ENCODE assay signal across 30 mouse cellular contexts in the genomic region with DNA sequence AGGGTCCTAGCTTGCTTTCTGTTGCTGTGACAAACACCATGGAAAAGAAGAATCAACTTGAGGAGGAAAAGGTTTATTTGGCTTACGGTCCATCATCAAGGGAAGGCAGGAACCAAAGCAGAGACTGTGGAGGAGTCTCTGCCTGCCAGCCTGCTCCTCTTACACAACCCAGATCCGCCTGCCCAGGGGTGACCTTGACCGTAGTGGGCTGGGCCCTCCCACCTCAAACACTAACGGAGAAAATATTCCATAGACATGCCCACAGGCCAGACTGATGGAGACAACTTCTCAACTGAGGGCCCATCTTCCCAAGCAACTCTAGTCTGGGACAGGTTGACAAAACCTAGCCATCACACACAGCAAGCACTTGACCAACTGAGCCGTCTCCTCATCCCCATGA. TPM values are rescaled to one million over a fixed set of nuclear protein-coding genes. Genes with fewer than 3 reads are reported as not detected.
"Had no signal": no experiment of that assay in that cellular context is flagged by ENCODE, and none has a peak within 500 bp of the region (broad histone marks: within the 10 kb centered on the region; RNA-seq: fewer than 3 reads in every experiment).

No protein-coding gene starts in this region.

- H3K36me3 ChIP-seq: kidney, embryonic 15.5 days; limb, embryonic 10.5 days; limb, embryonic 13.5 days; liver, embryonic 15.5 days; midbrain, embryonic 12.5 days; neural tube, embryonic 13.5 days; stomach, embryonic 15.5 days had no signal

- H3K4me3 ChIP-seq: kidney, embryonic 15.5 days; limb, embryonic 10.5 days; limb, embryonic 13.5 days; liver, embryonic 15.5 days; midbrain, embryonic 12.5 days; myocyte; neural tube, embryonic 13.5 days; stomach, embryonic 15.5 days had no signal

- H3K9ac ChIP-seq: kidney, embryonic 15.5 days; limb, embryonic 13.5 days; liver, embryonic 15.5 days; midbrain, embryonic 12.5 days; neural tube, embryonic 13.5 days; stomach, embryonic 15.5 days had no signal

- ATAC-seq: midbrain, embryonic 16.5 days had no signal

- H3K4me2 ChIP-seq: kidney, embryonic 15.5 days; limb, embryonic 13.5 days; liver, embryonic 11.5 days; liver, embryonic 15.5 days; midbrain, embryonic 12.5 days; neural tube, embryonic 13.5 days; stomach, embryonic 15.5 days had no signal

- H3K27ac ChIP-seq: kidney, embryonic 15.5 days; limb, embryonic 10.5 days; limb, embryonic 13.5 days; liver, embryonic 15.5 days; midbrain, embryonic 12.5 days; neural tube, embryonic 13.5 days; stomach, embryonic 15.5 days had no signal

- DNase-seq: kidney, adult 11 months; kidney, adult 8-10 months; kidney, postnatal 10 days; kidney, postnatal 36 days; lung, adult 2 months; lung, postnatal 14 days; lung, postnatal 4 days; right cerebral cortex, adult 18-20 months; right cerebral cortex, postnatal 14 days; right cerebral cortex, postnatal 4 days; thymus, postnatal 25 days had no signal

- H3K4me1 ChIP-seq: kidney, embryonic 15.5 days; limb, embryonic 10.5 days; limb, embryonic 13.5 days; liver, embryonic 15.5 days; midbrain, embryonic 12.5 days; neural tube, embryonic 13.5 days; stomach, embryonic 15.5 days had no signal

- H3K27me3 ChIP-seq: kidney, embryonic 15.5 days; limb, embryonic 13.5 days; liver, embryonic 15.5 days; neural tube, embryonic 13.5 days; stomach, embryonic 15.5 days had no signal

- H3K9me3 ChIP-seq: kidney, embryonic 15.5 days; limb, embryonic 10.5 days; limb, embryonic 13.5 days; liver, embryonic 15.5 days; midbrain, embryonic 12.5 days; neural tube, embryonic 13.5 days; stomach, embryonic 15.5 days had no signal

RNA-seq across cellular contexts. Expression of a gene that starts 14.8 kb away (rescaled TPM):
- total RNA-seq: megakaryocyte-erythroid progenitor cell, adult 5-6 weeks; monocyte, adult 5-6 weeks had no signal

RNA-seq across cellular contexts. Expression of a gene that starts 16.9 kb away (rescaled TPM):
- total RNA-seq: layer of hippocampus, adult 18-20 months; layer of hippocampus, postnatal 25 days; left cerebral cortex, adult 18-20 months; left cerebral cortex, postnatal 25 days; megakaryocyte progenitor cell, adult 5-6 weeks; megakaryocyte-erythroid progenitor cell, adult 5-6 weeks; monocyte, adult 5-6 weeks had no signal
- polyA plus RNA-seq: kidney, embryonic 15.5 days; limb, embryonic 10.5 days; limb, embryonic 13.5 days; liver, embryonic 11.5 days; liver, embryonic 15.5 days; lung, adult 2 months; lung, embryonic 16.5 days; midbrain, embryonic 12.5 days; midbrain, embryonic 16.5 days; myocyte; neural tube, embryonic 13.5 days; stomach, embryonic 15.5 days; thymus, postnatal 0 days had no signal

RNA-seq across cellular contexts. Expression of a gene that starts 39.8 kb away (rescaled TPM):
- total RNA-seq: megakaryocyte-erythroid progenitor cell, adult 5-6 weeks; monocyte, adult 5-6 weeks had no signal
- polyA plus RNA-seq: liver, embryonic 15.5 days had no signal

RNA-seq across cellular contexts. Expression of a gene that starts 48.8 kb away (rescaled TPM):
- total RNA-seq: megakaryocyte-erythroid progenitor cell, adult 5-6 weeks had no signal
